Mouse (Mus musculus) stomach, embryonic 14.5 days (tissue): ENCODE measurements at regions not wholly inside any gene's neighbourhood (a gene's known extent, or its start where the extent isn't known, plus 50 kb on each side); places are given as distances from the start of the nearest gene placed in this dataset.

Source experiments
- ATAC-seq: fragments of 200-750 bp; cut with Nextera tagmentation; 2 replicates; pipeline ENCODE4 v1.8.0; 2017; ENCODE audit warnings: low read depth, moderate TSS enrichment; ENCODE audit not compliant: insufficient number of reproducible peaks, insufficient read depth, low FRiP score
- H3K27ac ChIP-seq: fragments of 300-500 bp; sonication (generic); 2 replicates; pipeline ENCODE4 v1.5.1; 2014; ENCODE audit warnings: mild to moderate bottlenecking, low read length, moderate library complexity, mixed read lengths
- H3K27me3 ChIP-seq: fragments of 300-500 bp; sonication (generic); 2 replicates; pipeline ENCODE4 v1.6.1; 2014; ENCODE audit warnings: low read length, control low read depth, mixed read lengths; ENCODE audit not compliant: control insufficient read depth, insufficient read depth
- H3K36me3 ChIP-seq: fragments of 300-500 bp; sonication (generic); 2 replicates; pipeline ENCODE4 v1.6.1; 2014; ENCODE audit warnings: mild to moderate bottlenecking, control low read depth, low read length, moderate library complexity, mixed read lengths; ENCODE audit not compliant: control insufficient read depth, insufficient read depth
- H3K4me1 ChIP-seq: fragments of 300-500 bp; sonication (generic); 2 replicates; pipeline ENCODE4 v1.6.1; 2014; ENCODE audit warnings: low read length, control low read depth, mixed read lengths; ENCODE audit not compliant: control insufficient read depth, insufficient read depth
- H3K4me2 ChIP-seq: fragments of 300-500 bp; sonication (generic); replicated peaks from 2 replicates; pipeline ENCODE4 v1.6.1; 2014; ENCODE audit warnings: low read depth, low read length, control low read depth
- H3K4me3 ChIP-seq: fragments of 300-500 bp; sonication (generic); 2 replicates; pipeline ENCODE4 v1.5.1; 2014; ENCODE audit warnings: low read depth, low read length, control low read depth
- H3K9ac ChIP-seq: fragments of 300-500 bp; sonication (generic); replicated peaks from 2 replicates; pipeline ENCODE4 v1.6.1; 2014; ENCODE audit warnings: low read depth, mild to moderate bottlenecking, control low read depth, low read length, moderate library complexity, mixed read lengths
- H3K9me3 ChIP-seq: fragments of 300-500 bp; sonication (generic); 2 replicates; pipeline ENCODE4 v1.6.1; 2016; ENCODE audit warnings: low read depth, low read length, control low read depth; ENCODE audit not compliant: control insufficient read depth
- WGBS: fragments of 180-500 bp; shearing (Covaris S2); extraction: QIAGEN DNeasy Blood & Tissue Kit; methylation state at CpG from one replicate; pipeline ENCODE4 v1.1.7; 2014; 5-methylcytosine and 5-hydroxymethylcytosine counted together

DNA sequence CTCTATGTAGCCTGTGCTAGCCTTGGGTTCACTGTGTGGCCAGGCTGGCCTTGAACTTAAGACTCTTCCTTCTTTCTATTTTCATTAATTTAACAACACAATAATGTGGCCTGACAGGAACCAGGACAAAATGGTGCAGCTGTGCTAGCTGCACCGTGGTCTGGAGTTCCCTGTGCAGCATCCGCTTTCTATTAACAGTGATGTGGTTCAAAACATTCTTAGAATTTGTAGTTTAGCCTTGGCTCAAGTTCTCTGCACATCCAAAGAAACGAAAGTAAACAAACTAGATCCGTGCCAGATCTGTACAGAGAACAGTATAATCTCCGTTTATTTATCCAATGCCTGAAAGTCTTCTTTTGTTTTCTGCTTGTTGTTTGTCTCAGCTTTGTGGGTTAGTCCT, 88.5 kb downstream of the Irx1 start:
- Histone ChIP-seq H3K27ac (no peak overlapping the region), H3K4me2 (no peak overlapping the region), H3K36me3 (no peaks in the 10 kb centered on the region), H3K4me3 (no peak overlapping the region), H3K9me3 (no peaks in the 10 kb centered on the region), H3K9ac (no peak overlapping the region), H3K4me1 (no peaks in the 10 kb centered on the region), H3K27me3 (no peaks in the 10 kb centered on the region)
- ATAC-seq: no peak
- 38% methylated on average over 5 of the region's 5 CpGs for WGBS

DNA sequence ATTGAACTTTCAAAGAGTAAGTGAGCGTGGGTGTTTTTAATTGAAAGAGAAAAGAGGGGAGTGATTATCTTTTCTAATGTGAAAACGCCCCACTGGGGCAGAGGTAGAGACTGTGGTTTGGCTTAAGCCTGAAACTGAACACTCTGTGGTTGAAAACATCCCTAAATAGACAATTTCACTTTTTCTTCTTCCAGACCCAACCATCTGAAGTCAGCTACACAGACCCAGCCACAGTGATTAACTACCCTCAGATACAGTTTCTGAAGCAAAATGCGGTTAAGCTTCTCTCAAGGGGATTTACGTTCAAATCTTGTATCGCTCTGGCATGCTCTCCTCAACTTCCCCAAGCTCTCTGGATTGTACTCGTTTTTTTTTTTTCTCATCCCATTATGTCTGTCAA, 94.8 kb downstream of the Irx1 start:
- no peak for ATAC-seq
- Histone ChIP-seq H3K9me3 (no peaks in the 10 kb centered on the region), H3K27me3 (no peaks in the 10 kb centered on the region), H3K4me3 (no peak overlapping the region), H3K4me2 (no peak overlapping the region), H3K9ac (no peak overlapping the region), H3K36me3 (no peaks in the 10 kb centered on the region), H3K4me1 (no peaks in the 10 kb centered on the region), H3K27ac (no peak overlapping the region)
- 77% methylated on average over 6 of the region's 6 CpGs for WGBS

DNA sequence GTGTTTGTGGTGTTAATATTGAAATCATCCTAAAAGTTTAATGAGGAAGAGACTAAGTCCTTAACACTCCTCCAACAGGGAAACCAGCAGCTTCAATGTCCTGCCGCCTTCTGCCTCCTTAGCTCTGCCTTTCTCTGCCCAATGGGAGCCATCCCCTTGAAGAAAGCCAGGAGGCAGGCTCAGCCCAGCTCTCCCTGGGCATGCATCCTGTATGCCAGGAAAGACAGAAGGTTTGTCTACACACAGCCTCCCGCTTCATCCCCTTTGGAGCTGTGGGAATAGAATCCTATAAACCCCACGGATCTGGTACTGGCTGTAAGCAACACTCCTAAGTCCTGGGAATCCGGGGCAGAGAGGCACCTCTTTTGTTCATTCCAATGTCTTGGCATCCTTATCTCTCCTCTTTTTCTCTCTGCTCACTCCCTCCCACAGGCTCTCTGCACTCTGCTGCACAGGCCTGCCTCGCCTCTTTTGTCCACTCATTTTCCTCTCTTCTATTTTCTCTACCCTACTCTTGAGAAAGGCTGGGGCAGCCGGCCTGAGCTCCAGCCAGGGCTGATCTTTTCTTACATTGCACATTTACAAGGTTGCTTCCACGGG, 110.0 kb downstream of the Irx1 start:
- H3K27ac ChIP-seq: no peak overlapping the region
- no peak for ATAC-seq
- WGBS: 75% methylated on average over 7 of the region's 7 CpGs

GRCm38 (mm10) chr13:71804032-71804958, 159.2 kb downstream of the Irx1 start:
- Histone ChIP-seq H3K4me3 (no peak overlapping the region), H3K9me3 (no peaks in the 10 kb centered on the region), H3K36me3 (no peaks in the 10 kb centered on the region), H3K27me3 (no peaks in the 10 kb centered on the region), H3K9ac (no peak overlapping the region), H3K4me2 (no peak overlapping the region), H3K27ac (no peak overlapping the region), H3K4me1 (no peaks in the 10 kb centered on the region)
- 75% methylated on average over 16 of the region's 16 CpGs for WGBS
- ATAC-seq: no peak

More for the DNA sequence above, 110.0 kb downstream of the Irx1 start:
- H3K36me3 ChIP-seq: no peaks in the 10 kb centered on the region
- H3K4me2 ChIP-seq: no peak overlapping the region
- H3K9ac ChIP-seq: no peak overlapping the region
- H3K27me3 ChIP-seq: no peaks in the 10 kb centered on the region
- no peaks in the 10 kb centered on the region for H3K9me3 ChIP-seq
- H3K4me3 ChIP-seq: no peak overlapping the region
- no peaks in the 10 kb centered on the region for H3K4me1 ChIP-seq

GRCm38 (mm10) chr13:71798288-71798687, 165.2 kb downstream of the Irx1 start:
- H3K36me3 ChIP-seq: no peaks in the 10 kb centered on the region
- H3K4me2 ChIP-seq: no peak overlapping the region
- no peak overlapping the region for H3K4me3 ChIP-seq
- H3K27ac ChIP-seq: no peak overlapping the region
- no peaks in the 10 kb centered on the region for H3K27me3 ChIP-seq
- WGBS: 82% methylated on average over 6 of the region's 6 CpGs
- no peak overlapping the region for H3K9ac ChIP-seq
- H3K4me1 ChIP-seq: no peaks in the 10 kb centered on the region
- ATAC-seq: no peak
- no peaks in the 10 kb centered on the region for H3K9me3 ChIP-seq

DNA sequence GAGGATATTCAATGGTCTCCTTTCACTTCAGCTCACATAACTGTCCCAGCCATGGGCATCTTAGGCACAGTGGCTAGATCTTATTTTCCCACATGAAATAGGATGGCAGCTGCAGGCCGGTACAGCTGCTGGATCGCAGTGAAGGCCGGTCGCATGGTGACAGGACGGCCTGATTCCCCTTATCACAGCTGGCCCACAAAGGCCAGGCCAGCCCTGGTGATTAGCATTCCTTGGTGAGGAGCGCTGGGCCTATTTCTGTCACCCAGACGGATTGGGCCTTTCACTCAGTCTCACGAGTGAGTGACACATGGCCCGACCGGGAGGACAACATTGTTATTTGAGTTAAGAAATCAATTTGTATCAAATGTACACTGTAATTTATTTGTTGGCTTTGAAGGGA, 178.8 kb downstream of the Irx1 start:
- Histone ChIP-seq H3K9me3 (no peaks in the 10 kb centered on the region), H3K27ac (no peak overlapping the region), H3K36me3 (no peaks in the 10 kb centered on the region), H3K4me3 (no peak overlapping the region), H3K4me1 (no peaks in the 10 kb centered on the region), H3K27me3 (no peaks in the 10 kb centered on the region), H3K9ac (no peak overlapping the region), H3K4me2 (no peak overlapping the region)
- 27% methylated on average over 10 of the region's 10 CpGs for WGBS
- no peak for ATAC-seq

DNA sequence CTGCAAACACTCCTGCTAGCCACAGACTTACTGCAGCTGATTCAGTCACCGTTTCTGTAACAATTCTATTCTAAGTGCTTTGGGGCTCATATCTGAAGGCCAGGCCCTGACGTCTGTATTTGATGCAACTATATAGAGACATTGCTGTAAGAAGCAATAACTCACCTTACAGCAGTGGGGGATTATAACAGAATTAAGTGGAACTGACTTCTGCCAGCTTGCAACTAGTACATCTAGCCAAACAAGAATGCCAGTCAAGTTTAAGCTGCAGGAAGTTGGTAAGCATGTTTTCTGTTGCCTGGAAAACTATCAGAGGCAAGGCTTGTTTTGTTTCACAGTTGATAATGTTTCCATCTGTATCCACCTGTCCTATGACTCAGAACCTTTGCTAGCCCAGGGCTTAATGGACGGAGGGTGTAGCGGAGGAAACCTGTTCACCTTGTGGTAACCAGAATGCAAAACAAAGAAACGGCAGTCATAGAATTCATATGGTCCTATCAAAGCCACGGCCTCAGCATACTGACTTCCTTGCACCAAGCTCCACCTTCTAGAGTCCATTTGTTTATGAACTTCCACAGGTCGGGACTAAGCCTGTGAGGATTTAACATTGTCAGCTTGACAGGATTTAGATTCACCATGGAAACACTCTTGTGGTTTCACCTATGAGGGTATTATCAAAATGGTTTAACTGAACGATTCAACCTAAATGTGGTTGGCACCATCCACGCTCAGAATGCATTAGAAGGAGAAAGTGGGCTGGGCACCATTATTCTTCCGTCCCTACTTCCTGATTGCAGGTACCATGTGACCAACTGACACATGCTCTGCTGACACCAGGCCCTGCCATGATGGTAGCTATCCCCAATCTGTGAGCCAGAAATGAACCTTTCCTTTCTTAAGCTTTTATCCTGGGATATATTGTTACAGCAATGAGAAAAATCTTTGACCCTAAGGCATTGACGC, 216.2 kb downstream of the Irx1 start:
- H3K4me1 ChIP-seq: no peaks in the 10 kb centered on the region
- H3K9me3 ChIP-seq: no peaks in the 10 kb centered on the region
- no peak overlapping the region for H3K4me3 ChIP-seq
- ATAC-seq: no peak
- H3K27me3 ChIP-seq: no peaks in the 10 kb centered on the region
- H3K9ac ChIP-seq: no peak overlapping the region
- H3K36me3 ChIP-seq: no peaks in the 10 kb centered on the region
- 71% methylated on average over 11 of the region's 11 CpGs for WGBS
- no peak overlapping the region for H3K27ac ChIP-seq
- no peak overlapping the region for H3K4me2 ChIP-seq

- Histone ChIP-seq H3K4me2 (no peak overlapping the region), H3K4me3 (no peak overlapping the region), H3K36me3 (no peaks in the 10 kb centered on the region), H3K27ac (no peak overlapping the region), H3K9me3 (no peaks in the 10 kb centered on the region), H3K9ac (no peak overlapping the region), H3K27me3 (no peaks in the 10 kb centered on the region), H3K4me1 (no peaks in the 10 kb centered on the region)
- no peak for ATAC-seq
- 41% methylated on average over 3 of the region's 3 CpGs for WGBS
Measured at GRCm38 (mm10) chr13:71746534-71746933, 217.0 kb downstream of the Irx1 start.
